Mouse (Mus musculus): ENCODE measurements around the gene Creg2.

Creg2 gene

DNA sequence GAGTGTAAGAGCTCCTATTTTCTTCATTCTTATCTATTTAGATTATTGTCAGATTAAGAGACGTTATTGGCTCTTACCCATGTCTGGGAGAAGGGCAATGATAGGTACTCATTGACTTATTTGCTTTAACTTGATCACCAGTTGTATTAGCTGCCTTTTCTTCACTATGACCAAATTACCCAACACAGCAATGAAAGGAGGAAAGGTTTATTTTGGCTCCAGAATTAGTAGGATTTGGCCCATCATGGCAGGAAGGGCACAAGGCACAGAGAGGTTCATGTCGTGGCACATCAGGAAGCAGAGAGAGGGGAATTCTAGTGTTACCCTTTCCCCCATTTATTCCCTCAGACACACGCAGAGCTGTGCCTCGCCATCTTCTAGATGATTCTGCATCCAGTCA is 1.8 kb upstream of the Creg2 start:
- in situ Hi-C loops (cut with MboI, MseI) = no loop called here

DNA sequence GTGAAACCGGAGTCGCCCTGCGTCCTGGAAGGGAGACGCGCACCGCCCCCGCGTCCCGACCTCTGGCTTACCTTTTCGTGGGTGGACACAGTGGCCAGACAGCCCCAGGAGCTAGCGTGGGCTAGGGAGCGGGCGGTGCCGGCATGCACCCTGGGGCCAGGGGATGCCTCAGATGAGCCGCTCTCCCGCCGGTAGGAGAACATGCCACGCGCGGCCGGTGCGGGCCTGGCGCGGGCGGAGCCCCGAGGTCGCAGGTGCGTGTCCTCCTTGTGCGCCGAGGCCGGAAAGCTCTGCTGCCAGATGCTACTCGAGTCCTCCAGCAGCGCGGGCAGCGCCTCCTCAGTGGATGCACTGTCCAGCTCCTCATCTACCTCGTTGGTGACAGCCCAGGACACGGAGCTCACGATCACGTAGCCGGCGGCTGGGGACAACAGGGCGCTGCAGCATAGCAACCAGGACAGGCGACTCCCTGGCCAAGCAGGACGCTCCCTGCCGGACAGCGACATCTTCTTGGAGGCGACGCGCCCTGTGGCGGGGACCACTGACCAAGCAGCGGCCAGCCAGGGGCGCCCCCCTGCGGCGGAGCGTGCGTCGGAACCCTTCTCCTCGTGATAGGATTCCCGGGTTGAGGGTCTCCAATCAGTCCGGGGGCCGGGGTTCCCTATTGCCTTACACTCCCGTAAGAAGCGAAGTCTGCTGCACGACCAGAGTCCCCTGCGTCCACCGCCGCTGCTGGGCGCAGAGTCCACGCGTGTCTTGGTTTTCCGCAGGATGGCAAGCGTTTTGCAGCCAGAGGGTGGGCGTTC is 636 bp downstream of the Creg2 start:
- in situ Hi-C loops (cut with MboI, MseI) = no loop called here

DNA sequence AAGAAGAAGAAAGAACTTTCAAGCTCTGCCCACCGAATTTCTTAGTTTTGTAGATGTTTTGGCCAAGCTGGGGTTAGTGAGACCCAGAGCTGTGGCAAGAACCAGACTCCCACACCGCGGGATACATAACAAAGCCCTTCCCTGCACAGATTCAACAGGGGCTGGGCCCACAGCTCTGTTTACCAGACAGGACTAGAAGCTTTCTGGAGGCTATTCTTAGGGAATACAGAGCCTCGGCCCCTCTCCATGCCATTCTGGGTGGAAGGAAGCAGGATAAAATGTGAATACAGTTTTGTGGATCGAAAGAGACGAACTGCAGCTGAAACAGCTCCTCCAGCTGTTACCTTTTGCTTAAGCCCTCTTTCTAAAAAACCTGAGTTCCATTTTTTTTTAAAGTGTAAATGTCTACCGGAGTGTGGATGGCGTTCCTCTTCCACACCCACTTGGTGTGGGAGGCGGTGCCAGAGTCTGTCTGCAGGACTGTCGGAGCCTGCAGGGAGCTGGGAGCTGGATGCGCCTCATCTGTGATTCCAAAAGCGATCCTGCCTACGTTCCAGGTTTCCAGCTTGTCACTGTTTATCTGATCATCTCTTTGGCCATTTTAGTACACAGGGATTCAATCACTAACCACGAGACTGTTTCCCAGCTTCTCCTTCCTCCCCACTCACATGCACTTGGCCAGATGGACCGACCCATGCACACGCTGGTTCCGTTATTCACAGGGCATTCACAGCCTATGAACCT is 1.4 kb downstream of the Creg2 start:
- in situ Hi-C loops (cut with MboI, MseI) = no loop called here

DNA sequence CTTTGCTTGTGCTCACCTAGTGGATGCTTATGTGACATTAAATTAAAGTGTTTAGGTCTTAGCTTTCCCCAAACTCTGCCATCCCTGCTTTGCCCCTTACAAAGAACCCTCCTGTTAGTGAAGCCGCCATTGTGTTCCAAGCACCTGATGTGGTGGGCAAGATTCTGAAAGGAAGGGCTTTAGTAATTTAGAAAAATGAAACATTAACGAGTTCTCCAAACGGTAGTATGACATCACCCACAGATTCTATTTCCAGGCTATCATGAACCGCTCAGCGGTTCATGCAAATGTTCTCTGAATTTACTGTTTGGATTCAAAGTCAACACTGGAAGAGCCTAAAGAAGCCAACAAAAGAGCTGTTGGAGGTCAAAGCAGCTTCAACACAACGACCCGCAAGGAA is 2.7 kb downstream of the Creg2 start:
- in situ Hi-C loops (cut with MboI, MseI) = no loop called here

DNA sequence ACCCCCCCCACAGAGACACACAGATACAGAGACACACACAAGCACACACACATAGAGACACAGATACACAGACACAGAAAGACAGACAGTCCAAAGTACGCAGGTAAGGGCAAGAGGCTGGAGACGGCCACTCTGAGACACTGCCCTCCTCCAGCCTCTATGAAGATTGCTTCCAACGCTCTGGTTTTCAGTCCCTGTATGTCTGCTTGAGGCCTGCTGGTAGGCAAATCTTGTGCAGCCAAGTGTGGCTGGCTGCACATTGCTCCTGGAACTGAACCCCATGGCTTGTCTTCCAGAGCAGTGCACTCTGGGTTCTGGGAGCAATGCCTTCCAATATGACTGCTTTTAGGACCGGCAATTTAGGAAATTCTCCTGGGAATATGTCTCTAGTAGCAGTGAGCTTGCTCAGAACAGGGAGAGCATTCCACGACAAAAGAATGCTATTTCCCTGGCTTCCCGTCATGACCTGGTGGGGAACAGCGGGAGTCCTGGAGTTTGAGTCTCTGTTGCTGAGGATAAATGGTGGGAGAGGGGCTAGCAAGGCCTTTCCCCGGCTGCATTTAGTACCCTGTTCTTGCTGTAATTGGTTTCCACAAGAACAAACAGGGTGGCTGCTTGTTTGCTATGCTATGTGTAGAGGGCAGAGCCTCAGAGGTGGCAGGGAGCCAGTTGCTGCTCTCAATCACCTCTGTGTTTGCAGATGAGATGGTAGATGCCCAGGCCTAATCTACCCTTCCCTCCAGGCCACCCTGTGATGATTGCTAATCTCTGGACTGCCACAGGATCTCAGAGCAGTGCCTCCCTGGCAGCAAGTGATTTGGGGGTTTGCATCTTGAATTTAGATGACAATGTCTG is 5.1 kb downstream of the Creg2 start:
- in situ Hi-C loops (cut with MboI, MseI) = no loop called here

DNA sequence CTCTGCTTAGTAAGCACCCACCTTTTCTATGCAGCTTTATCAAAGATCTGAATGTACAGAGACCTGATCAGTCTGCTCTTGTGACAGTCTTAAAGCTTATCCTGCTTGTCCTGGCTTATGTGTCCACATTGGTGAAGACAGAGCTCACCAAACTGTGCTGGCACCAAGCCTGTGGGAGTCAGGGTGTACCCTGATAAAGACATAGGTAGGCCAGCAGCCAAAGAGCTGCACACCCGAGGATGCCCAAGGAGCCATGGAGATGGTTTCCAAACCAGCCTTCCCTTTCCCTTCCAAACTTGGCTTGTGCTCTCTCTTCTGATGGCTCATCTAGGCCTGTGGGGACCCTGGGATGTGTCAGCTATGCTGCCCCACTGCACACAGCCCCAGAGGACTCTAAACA is 6.9 kb downstream of the Creg2 start:
- in situ Hi-C loops (cut with MboI, MseI) = no loop called here

DNA sequence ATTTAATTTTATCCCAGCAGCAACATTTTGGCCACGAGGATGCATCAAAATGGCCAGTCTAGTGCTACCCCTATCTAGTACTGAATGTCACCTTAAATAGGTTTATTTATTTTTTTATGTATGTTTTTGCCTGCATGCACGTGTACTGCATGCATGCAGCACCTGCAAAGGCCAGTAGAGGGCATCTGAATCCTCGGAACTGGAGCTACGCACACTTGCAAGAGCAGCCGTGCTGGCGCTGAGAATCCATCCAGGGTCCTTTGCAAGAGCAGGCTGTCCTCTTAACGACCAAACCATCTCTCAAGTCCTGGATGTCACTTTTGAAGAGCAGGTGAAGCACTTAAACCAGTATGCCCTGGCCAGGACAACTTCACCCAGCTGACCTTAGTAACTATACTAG is 9.6 kb downstream of the Creg2 start:
- in situ Hi-C loops (cut with MboI, MseI) = no loop called here

DNA sequence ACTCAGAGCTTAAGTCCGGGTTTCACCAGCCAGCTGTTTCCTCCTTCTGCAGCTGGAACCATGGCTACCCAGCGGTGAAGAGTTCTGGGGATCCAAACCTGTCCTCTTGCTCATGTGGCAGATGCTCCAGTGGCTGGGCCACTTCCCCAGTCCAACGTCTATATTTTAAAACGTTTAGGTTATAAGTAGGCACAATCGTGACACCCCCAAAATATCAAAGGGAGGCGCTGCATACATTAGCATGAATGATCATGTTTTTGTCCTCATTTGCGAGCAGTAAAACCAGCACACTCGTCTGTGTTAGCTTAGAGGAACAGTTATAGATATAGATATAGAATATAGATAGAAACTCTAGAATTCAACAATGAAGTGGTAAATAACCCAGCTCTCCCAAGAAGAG is 14.1 kb downstream of the Creg2 start:
- in situ Hi-C loops (cut with MboI, MseI) = no loop called here

DNA sequence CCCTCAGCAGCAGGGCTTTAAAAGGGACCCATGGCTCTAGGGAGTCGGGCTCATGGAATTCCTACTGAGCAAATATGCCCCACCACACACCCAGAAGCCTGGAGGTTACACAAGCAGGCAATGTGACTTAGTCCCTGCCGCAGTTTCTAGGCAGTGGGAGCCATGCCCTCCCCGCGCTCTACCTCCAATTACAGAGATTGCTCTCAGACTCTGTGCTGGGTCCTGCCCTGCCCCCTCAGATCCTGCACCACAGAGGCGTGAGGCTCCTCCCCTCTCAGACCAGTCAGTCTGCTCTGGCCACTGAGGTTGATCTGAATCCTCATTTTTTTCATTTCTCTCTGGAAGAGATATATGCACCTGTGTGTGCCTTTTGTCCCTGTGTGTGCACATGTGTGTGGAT is 14.6 kb downstream of the Creg2 start:
- in situ Hi-C loops (cut with MboI, MseI) = no loop called here

DNA sequence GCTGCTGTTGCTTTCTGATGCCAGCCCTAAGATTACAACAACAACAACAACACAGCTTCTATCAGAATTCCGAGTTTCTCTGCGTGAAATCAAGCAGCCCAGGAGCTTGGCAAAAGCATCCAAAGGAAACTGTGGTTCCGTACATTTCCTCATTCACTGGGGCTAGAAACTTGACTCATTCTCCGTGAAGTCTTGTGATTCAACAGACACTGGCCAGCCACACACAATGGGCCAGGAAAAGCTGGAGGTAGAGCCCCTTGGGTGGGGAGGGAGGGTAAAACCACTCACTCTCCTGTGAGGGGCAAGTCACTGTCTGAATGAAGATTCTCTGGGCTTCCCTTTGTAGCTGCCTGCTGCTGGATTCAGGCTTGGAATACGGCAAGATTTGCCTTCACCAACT is 15.1 kb downstream of the Creg2 start:
- in situ Hi-C loops (cut with MboI, MseI) = no loop called here

DNA sequence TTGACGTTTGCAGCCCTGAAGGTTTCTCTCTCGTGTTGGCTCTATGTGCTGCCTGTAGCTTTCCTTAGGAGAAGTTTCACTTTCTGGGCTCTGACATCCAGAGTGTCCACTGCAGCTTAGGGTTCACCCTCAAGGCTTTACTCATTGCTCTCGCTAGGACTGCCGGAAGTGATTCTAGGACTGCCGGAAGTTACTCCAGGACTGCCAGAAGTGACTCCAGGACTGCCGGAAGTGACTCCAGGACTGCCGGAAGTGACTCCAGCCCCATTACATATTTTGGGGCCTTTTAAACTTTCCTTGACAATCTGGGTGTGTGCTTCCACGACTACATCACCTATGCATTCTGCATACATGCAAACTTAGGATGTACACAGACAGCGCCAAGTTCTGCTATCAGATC is 22.7 kb downstream of the Creg2 start:
- in situ Hi-C loops (cut with MboI, MseI) = no loop called here

DNA sequence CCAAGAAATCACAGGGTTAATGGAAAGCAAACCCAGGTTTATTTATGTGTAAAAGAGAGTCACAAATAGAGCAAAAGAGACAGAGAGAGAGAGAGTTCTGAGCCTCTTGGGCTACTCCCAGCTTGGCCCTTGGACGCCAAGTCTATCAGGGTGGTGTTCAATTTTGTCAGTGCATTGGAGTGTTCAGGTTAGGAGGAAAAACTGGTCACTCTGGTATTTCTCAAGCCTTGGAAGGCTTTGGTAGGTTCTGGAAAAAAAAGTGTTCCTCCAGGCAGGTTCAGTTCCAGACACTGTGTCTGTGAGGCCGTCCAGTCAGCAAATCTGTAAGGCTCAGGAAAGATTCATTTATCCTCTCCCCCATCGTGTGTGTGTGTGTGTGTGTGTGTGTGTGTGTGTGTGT is 25.8 kb downstream of the Creg2 start:
- in situ Hi-C loops (cut with MboI, MseI) = no loop called here

DNA sequence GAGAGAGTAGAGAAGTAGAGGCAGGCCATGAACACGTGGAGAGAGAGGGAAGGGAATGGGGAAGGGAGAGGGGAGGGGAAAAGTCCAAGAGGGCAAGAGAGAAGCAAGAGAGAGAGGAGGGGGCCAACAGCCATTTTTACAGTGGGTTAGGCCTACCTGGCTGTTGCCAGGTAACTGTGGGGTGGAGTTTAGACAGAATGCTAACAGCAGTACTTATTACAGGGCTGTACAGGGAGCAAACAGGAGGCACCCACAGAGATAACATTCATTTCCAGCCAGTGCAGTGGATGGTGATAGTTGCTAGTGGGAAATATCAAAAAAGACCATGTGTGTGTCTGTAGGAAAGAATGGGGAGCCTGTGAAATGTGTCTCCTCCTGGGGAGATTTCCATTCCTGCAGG is 27.5 kb downstream of the Creg2 start:
- in situ Hi-C loops (cut with MboI, MseI) = no loop called here

DNA sequence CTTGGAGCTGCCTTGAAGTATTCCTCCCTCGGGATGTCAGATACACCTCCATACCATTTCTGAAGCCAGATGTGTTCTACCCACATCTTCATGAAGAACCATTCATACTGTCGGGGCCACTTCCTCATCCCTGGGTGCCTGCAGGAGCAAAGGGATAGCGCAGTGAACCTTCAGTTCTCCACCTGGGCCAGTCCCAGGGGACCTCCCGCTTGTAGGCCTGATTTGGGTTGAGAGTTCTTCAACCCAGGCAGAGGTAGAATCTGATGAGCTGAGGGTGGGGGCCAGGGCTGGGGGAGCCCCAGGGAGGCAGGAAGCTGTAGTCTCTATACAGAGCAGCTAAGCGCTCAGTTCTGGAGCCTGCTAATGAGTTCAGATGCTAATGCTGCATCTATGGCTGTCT is 28.2 kb downstream of the Creg2 start:
- in situ Hi-C loops (cut with MboI, MseI) = no loop called here

DNA sequence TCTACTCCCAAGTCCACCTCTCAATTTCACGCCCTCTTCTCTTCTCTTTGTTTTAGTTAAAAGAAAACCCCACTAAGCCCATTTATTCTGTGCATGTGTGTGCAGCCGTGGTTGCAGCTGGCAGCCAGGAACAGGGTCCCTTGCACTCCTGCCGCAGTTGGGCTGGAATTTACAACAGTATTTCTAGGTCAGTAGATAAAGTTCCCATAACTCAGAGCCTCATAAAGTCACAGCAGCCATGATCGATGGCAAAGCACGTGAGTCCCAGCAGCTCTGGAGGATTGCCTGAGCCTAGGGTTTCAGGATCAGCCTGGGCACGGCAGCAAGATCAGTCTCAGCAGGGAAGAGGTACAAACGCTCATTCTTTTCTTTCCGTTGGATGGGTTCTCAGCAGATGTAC is 32.8 kb downstream of the Creg2 start:
- in situ Hi-C loops (cut with MboI, MseI) = no loop called here

DNA sequence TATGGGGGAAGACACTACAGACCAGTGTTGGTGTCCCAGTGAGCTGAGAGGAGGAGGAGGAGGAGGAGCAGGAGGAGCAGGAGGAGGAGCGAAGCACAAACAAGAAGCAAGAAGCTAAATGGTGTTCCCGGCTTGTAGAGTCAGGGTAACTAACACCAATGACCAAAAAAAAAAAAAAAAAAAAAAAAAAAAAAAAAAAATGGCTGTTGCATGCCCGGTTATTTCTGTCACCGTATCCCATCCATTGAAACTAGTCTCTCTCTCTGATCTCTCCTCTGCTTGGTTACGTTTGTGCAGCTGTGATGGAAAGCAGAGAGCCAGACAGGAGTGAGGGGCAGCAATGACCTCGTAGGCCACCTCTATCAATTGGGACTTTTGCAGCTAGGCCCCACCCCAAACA is 35.7 kb downstream of the Creg2 start:
- in situ Hi-C loops (cut with MboI, MseI) = no loop called here

DNA sequence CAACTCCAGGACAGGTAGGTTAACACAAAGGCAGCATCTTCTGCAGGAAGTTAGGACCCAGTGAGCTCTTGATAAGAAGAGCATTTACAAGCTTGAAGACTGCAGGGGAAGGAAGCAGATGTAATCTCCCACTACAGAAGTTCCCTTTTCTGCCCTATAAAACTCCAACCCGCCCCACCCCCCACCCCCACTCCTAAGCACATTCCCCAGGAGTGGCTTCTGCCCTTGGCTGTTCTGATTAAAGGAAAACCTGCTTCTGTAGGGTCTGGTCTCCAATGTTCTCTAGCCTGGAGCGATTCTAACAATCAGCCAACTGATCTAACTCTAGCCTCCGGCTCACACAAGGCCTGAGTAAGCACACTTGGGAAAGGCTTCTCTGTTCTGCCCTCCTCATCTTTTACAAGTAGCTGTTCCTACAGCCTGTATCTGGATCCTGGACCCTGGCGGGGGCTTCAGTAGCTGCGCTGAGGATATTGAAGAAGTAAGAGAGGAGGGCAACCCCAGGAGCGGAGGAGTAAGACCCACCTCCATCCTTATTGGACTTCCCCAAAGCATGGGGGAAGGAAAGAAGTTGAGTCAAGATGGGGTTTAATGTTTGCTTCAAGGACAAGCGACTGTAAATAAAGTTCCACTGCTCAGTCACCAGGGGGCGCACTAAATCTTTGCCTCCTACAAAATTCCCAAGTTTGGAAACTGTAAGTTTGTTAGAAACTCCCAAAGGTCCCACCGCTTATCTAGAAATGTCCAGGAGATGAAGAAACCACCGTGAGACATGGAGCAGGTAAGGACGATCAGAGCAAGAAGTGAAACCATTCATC is 36.6 kb downstream of the Creg2 start:
- in situ Hi-C loops (cut with MboI, MseI) = no loop called here

DNA sequence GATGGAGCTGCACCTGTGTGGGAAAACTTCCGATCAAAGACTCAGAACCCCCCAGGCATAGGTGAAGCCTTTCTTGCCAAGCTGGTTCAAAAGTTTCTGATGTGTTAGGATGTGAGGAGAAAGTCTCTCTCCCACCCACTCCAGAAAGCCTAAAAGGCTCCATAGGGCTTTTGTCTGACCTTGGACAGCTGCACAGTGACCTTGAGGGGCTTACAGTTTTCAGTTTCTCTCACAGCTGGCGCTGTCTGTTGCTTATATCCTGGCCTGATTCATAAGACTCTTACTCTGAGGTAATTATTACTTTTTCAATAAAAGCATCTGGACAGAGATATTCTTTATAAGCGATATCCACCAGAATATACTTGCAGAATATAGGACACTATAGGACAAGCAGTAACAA is 38.2 kb downstream of the Creg2 start:
- in situ Hi-C loops (cut with MboI, MseI) = no loop called here

DNA sequence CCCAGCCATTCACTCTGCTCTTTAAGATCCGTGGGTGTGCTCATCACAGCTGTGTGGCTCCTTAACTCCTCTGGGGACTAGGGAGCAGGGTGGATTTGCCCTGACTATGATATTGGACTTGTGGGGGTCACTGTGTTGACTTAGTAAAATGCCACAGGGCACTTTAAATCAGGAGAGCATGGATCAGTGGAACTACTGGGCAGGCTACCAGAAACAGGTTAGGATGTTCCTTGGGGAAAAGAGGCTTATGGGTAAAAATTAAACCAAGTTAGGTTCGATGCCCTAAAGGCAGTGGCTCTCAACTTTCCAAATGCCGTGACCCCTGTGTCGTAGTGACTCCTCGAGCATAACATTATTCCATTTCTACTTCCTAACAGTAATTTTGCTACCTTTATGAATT is 38.8 kb downstream of the Creg2 start:
- in situ Hi-C loops (cut with MboI, MseI) = no loop called here

DNA sequence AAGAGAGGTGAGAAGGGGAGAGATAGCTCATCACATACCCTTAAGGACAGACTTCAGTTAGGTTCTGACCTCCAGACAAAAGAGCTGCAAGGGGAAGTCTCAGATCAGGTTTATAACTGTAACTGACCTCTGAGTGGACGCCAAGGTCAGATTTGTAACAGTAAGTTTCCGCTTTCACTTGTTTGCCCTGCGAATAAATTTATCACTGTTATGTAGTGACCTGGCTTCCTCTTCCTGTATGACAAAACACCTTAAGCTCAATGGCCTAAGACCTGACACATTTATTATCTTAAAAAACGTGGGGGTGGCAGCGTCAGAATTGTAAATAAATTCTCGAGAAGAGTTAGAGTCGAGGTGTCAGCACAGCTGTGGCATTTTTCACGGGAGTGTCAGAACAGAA is 42.7 kb downstream of the Creg2 start:
- in situ Hi-C loops (cut with MboI, MseI) = no loop called here

DNA sequence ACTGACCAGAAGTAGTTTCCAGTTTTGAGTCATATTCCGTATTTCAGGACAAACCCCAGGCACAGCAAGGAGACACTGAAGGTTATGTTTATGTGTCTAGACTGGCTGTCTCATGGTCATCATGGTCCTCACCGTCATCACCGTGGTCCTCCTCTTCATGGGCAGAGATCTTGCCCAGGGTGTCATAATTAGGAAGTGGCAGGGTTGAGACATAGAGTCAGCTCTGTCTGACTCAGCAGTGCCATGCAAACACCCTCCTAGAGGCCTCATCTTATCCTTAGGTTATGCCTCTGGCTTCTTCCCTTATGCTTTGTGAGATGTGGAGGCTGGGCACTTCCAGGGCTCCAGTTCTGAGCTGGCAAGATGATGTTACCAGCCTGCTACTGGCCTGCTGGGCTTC is 48.8 kb downstream of the Creg2 start:
- in situ Hi-C loops (cut with MboI, MseI) = no loop called here

DNA sequence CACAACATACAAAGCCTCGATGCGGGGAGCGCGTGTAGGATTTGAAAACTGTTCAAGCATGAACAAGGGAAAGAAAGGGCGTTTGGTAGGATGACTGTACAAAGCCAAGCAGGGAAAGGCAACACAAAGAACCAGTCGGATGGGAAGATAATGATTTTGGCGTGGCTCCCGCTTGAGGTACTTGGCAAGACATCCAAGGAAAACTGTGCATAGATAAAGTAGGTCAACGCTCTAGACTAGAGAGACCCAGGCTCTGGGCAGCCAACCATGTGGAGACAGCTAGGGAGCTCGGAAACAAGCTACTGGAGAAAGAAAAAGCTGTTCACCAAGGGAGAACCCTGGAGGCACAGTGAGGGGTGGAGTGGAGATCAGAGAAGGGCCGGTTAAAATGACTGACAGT is 52.5 kb downstream of the Creg2 start:
- in situ Hi-C loops (cut with MboI, MseI) = no loop called here

Measured in regulatory T cell (primary cell).